Mouse (Mus musculus) thymus, postnatal 14 days (tissue): Measurements from ENCODE around the gene Prox1.

Experiments
- DNase-seq: peaks from one replicate; pipeline ENCODE4 v3.0.0; 2021

Gene Prox1

GRCm38 (mm10) chr1:190172979-190173461 is 2.5 kb upstream of the Prox1 start:
- no peak for DNase-seq

GRCm38 (mm10) chr1:190172311-190172978 is 1.9 kb upstream of the Prox1 start:
- no peak for DNase-seq

DNA sequence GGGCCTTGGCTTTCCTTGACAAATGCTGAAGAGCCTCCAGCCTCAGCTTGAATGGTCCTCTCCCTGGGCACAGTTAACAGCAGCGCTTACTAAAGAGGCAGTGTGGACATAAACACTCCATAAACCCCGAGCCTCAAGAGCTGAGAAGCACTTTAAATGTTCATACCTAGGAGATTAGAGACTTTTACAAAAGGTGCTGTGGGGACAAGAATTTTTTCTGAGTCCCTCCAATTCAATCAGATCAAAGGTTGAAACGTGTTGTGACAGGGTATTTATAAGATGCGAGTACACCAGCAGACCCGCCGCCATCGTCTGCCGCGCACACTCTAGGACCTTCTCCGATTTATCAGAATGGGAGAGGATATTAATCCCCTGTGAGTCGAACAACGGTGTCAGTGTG is 1.2 kb upstream of the Prox1 start:
- no peak for DNase-seq

DNA sequence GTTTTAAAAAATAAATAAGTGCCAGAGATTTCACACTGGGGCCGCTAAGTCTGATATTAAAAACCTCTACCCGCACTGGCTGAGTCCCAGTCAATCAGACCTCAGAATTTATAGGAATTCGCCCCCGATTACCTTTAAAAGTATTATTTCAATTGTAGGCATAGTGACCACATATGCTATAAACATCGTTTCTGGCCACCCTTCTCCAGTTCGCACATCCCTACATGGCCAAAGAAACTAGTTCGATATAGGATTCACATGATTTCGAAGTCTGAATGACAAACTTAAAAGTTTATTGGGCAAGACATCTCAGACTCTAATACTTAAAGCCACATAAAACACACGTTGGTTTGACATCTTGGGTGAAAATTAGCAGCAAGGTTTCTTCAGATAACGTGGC is 827 bp upstream of the Prox1 start:
- no peak for DNase-seq

- no peak for DNase-seq
Observed at GRCm38 (mm10) chr1:190170819-190171216, 304 bp upstream of the Prox1 start.

DNA sequence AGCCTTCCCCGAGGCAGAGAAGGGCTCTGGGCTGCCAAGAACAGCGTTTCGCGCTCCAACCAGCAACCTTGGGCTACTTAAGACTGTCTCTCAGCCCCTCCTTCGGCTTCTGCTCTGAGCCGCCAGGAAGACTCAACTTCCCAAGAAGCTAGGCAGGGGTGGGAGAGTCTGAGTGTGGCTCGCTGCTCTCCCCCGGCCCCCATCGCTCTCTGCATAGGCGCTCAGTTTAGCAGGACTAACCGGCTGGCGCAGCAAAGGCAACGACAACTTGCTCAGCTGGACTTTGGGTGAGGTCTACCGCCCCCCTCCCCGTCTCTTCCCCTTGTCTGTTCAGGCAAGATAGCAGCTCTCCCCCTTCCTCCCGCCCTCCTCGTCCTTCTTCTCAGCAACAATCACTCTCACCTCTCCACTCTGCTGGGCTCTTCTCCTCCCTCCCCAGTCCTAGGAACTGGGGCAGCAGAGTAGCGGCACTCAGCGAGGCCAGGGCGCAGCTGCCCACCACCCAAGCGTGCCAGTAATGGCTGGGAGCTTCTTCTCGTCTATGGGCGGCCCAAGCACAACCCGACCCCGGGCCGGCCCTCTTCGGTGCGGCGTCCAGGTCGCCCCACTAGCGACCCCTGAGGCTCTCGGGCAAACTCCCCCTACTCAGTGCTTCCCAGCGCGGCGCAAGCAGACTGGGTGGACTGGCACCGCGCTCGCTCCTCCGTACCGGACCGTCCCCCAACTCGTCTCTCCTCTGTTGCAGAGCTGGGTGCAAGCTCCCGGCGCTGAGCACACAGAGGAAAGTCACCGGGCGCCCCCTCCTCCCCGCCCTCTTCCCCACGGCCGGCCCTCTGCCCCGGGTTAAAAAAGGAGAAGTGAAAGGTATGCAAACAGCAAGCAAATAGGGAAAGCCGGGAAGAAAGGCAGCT is 1.5 kb downstream of the Prox1 start:
- no peak for DNase-seq

DNA sequence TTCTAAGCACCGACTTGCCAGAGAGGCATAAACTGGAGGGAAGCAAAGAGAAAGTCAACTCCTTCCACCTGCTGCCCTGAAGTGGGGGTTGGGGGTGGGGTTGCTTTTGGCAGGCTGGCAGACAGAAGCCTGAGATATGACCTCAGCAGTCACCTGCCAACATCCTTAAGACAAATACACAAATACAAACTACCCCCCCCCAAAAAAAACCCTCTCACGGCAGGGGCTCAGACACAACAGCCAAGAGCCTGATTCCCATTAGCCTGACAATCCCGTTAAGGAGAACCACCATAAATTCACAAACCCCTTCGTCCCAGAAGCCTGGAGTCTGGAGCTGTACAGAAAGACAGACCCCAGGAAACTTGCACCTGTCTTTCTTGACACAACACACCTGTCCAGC is 2.4 kb downstream of the Prox1 start:
- no peak for DNase-seq

GRCm38 (mm10) chr1:190167609-190168008 is 2.9 kb downstream of the Prox1 start:
- DNase-seq, result no peak

GRCm38 (mm10) chr1:190165511-190165910 is 5.0 kb downstream of the Prox1 start:
- no peak for DNase-seq

DNA sequence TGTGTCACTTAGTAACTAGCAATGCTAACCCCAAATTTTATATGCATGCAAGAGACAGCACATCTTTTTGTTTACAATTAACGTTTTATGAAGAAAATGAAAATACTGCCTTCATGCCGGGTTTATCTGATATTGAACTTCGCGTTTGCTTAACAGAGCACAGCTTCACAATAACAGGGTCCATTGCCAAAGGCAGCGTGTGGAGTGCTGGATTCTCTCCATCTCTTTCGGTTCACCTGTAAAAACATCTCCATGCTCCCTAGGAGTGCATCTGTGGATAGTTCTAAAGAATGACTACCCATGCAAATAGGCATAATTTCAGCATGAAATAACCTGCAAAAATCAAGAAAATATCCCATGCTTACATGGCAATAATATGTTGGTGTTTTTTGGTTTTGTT is 7.0 kb downstream of the Prox1 start:
- no peak for DNase-seq

DNA sequence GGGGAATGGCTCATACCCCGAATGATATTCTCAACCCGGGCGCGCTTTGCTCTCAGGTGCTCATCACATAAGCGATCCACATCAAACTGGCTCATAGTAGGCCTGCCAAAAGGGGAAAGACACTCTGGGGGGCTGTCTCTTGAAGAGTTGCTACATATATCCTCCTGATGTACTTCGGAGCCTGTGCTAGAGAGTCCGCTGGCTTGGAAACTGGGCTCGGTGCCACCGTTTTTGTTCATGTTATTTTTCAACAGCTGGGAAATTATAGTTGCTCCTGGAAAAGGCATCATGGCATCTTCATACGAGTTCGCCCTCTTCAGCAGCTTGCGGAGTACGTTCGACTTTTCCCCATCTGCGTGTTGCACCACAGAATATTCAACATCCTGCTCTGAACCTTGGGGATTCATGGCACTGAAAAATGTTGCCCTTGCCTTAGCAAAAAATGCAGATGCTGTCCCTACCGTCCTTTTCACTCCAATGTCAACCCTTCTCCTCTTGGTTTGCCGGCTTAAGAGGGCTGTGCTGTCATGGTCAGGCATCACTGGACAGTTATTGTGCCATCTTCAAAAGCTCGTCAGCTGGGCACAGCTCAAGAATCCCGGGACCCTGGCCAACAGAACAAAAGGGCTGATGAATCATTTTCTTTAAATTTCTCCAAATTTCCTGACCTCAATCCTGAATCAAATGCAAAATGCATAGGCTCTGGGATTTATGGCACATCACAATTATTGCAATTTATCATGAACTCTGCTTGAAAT is 8.6 kb downstream of the Prox1 start:
- DNase-seq, result no peak

GRCm38 (mm10) chr1:190161288-190161687 is 9.2 kb downstream of the Prox1 start:
- DNase-seq, result no peak

DNA sequence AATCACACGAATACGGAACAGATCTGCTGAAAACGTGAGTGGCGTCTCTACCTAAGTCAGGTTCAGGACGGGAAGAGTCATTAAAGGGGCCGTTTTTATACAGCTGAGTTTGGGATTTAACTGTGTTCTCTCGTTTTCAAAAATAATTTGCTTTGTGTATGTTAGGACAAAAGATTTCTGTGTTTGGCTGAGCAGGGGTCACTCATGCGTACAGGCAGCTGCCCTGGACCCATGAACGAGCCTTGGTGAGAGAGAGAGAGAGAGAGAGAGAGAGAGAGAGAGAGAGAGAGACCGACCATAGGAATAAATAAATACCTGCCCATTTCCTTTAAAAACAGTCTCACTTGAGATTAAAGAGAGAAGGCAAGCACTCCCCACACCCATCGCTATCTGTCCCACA is 11.1 kb downstream of the Prox1 start:
- DNase-seq, result no peak

DNA sequence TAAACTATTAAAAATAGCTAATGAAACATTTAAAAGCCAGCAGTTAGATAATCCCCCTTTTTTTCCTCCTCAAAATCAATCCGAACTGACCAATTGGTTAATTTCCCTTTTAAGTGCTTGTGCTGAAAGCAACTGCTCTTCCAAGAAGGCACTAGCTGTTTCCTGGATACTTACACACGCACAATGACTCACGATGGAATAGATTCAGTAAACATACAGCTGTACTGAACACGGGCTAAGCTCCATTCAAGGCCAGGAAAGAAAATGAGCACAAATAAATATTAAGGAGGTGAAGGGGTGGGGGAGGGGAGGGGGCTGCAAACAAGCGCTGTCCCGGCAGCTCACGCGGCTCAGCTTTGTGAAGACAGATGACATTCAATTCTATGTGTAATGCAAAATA is 14.8 kb downstream of the Prox1 start:
- no peak for DNase-seq

GRCm38 (mm10) chr1:190155021-190155420 is 15.5 kb downstream of the Prox1 start:
- DNase-seq, result no peak

- no peak for DNase-seq
Observed at GRCm38 (mm10) chr1:190154292-190154691, 16.2 kb downstream of the Prox1 start.

DNA sequence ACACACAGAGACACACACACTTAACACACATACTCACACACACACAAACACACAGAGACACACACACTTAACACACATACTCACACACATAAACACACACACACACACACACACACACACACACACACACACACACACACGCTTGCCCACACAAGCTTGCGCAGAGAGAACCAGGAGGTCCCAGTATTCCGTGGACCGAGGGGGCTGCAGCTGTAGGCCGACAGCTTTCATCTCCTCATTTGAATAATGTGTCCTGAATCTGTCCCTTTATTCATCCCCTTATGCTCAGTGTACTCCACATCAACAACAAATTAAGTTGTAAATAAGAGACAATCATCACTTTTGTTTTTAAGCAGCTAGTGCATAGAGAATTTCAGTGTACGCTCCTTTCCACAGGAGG is 17.9 kb downstream of the Prox1 start:
- DNase-seq, result no peak

DNA sequence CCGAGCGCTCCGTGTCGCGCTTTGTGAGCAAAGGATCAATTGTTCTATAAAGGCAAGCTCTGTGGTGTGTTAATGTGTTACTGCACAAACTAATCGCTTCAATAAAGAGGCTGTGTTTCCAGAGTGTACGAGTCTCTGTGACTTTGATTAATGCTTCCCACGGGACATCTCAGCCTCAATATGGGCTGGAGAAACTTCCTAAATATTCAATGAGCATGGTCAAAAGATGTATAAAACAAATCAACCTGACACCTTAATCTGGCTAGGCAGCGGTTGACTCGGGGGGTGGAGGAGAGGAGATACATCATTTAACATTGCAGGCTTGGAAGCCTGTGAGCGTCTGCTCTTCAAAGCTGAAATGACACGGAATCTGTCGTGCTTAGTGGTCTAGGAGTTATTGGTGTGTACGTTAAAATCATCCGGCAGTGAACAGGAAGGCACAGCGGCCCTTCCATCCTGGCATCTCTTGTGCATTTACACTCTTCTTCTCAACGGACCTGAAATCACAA is 21.2 kb downstream of the Prox1 start:
- no peak for DNase-seq

DNA sequence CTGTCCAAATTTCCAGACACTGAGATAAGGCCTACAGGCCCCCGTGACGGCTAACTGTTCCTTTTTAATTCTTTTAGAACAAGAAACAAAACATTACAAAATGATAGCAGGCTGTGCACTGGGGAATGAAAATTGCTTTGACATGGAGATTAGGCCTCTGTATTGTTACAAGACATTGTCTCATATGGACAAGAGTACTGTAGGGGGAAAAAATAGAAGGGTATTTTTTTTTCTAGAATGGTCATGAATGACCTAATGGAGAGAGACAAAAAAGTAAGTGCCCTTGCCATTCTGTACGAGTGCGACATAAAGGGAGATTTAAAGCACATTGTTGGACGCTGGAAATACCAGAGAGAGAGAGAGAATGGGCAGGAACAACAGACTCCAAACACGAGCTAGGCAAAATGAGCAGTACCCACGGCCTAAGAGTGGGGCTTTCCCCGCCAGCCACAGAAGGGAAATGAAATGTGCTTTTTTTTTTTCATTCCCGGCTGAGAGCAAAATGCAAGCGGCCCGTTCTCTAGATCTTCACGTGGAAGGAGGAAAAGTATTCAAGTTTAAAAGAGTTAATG is 21.8 kb downstream of the Prox1 start:
- DNase-seq, result no peak

DNA sequence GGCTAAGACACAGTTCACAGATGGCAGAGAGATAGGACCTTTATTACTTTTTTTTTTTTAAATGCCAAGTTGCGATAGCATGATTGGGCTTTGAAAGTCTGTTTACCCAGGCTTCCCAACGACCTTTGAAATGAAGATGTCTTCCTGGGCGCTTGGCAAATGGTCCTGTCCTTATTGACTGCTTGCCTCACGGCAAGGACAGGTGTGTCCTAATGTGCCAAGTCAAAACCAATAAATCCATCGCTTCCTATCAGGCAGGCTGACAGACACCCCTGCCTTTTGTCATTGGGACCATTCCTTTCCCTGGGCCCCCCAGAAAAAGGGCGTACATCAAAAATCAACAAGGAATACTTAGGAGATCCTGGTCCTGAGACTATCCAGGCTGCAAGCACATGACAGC is 22.7 kb downstream of the Prox1 start:
- DNase-seq, result no peak

GRCm38 (mm10) chr1:190144416-190144815 is 26.1 kb downstream of the Prox1 start:
- DNase-seq, result no peak

- DNase-seq, result no peak
Observed at GRCm38 (mm10) chr1:190143593-190143992, 26.9 kb downstream of the Prox1 start.

GRCm38 (mm10) chr1:190142584-190142983 is 27.9 kb downstream of the Prox1 start:
- DNase-seq, result no peak
